Mouse (Mus musculus): ENCODE results near the gene Slc39a8.

Gene Slc39a8

GRCm38 (mm10) chr3:135825016-135825753 is at the start of gene Slc39a8:
Gene Slc39a8 (plus strand): TSS chr3:135825279.
- DNase-seq (ENCODE audit: low read depth, low spot score) = peak; percentile 91

- no peak for DNase-seq (ENCODE audit: low read depth, low spot score)
These were observed 40.0 kb upstream of the Slc39a8 start for GRCm38 (mm10) chr3:135785065-135785464.

GRCm38 (mm10) chr3:135796117-135796516 is 29.0 kb upstream of the Slc39a8 start:
- no peak for DNase-seq (ENCODE audit: low read depth, low spot score)

GRCm38 (mm10) chr3:135798241-135798640 is 26.8 kb upstream of the Slc39a8 start:
- no peak for DNase-seq (ENCODE audit: low read depth, low spot score)

GRCm38 (mm10) chr3:135798665-135799064 is 26.4 kb upstream of the Slc39a8 start:
- no peak for DNase-seq (ENCODE audit: low read depth, low spot score)

- DNase-seq (ENCODE audit: low read depth, low spot score) = no peak
These were observed 10.4 kb upstream of the Slc39a8 start for GRCm38 (mm10) chr3:135814665-135815064.

GRCm38 (mm10) chr3:135815973-135816727 is 8.9 kb upstream of the Slc39a8 start:
- no peak for DNase-seq (ENCODE audit: low read depth, low spot score)

- no peak for DNase-seq (ENCODE audit: low read depth, low spot score)
These were observed 8.0 kb upstream of the Slc39a8 start for GRCm38 (mm10) chr3:135817124-135817523.

- peak; percentile 15 for DNase-seq (ENCODE audit: low read depth, low spot score)
These were observed 643 bp upstream of the Slc39a8 start for GRCm38 (mm10) chr3:135824436-135824835.

GRCm38 (mm10) chr3:135825754-135826683 is 940 bp downstream of the Slc39a8 start:
- peak; percentile 74 for DNase-seq (ENCODE audit: low read depth, low spot score)

- DNase-seq (ENCODE audit: low read depth, low spot score) = no peak
These were observed 1.7 kb downstream of the Slc39a8 start for GRCm38 (mm10) chr3:135826684-135827249.

- DNase-seq (ENCODE audit: low read depth, low spot score) = no peak
These were observed 2.9 kb downstream of the Slc39a8 start for GRCm38 (mm10) chr3:135828000-135828399.

- DNase-seq (ENCODE audit: low read depth, low spot score) = no peak
These were observed 7.4 kb downstream of the Slc39a8 start for GRCm38 (mm10) chr3:135832496-135832895.

GRCm38 (mm10) chr3:135832907-135833306 is 7.8 kb downstream of the Slc39a8 start:
- DNase-seq (ENCODE audit: low read depth, low spot score) = no peak

- DNase-seq (ENCODE audit: low read depth, low spot score) = no peak
These were observed 9.9 kb downstream of the Slc39a8 start for GRCm38 (mm10) chr3:135834988-135835387.

GRCm38 (mm10) chr3:135839535-135839934 is 14.5 kb downstream of the Slc39a8 start:
- no peak for DNase-seq (ENCODE audit: low read depth, low spot score)

GRCm38 (mm10) chr3:135840185-135840584 is 15.1 kb downstream of the Slc39a8 start:
- DNase-seq (ENCODE audit: low read depth, low spot score) = no peak

GRCm38 (mm10) chr3:135841716-135842511 is 16.8 kb downstream of the Slc39a8 start:
- DNase-seq (ENCODE audit: low read depth, low spot score) = no peak

- DNase-seq (ENCODE audit: low read depth, low spot score) = no peak
These were observed 18.1 kb downstream of the Slc39a8 start for GRCm38 (mm10) chr3:135843181-135843580.

GRCm38 (mm10) chr3:135843707-135844106 is 18.6 kb downstream of the Slc39a8 start:
- DNase-seq (ENCODE audit: low read depth, low spot score) = no peak

GRCm38 (mm10) chr3:135844835-135845234 is 19.8 kb downstream of the Slc39a8 start:
- DNase-seq (ENCODE audit: low read depth, low spot score) = no peak
